Mouse (Mus musculus): ENCODE data around the gene Hand1. TPM values are rescaled to one million over a fixed set of nuclear protein-coding genes. Genes with fewer than 3 reads are reported as not detected.

The Hand1 gene
- polyA plus RNA-seq, 1 experiment from 2014 or later: not detected

DNA sequence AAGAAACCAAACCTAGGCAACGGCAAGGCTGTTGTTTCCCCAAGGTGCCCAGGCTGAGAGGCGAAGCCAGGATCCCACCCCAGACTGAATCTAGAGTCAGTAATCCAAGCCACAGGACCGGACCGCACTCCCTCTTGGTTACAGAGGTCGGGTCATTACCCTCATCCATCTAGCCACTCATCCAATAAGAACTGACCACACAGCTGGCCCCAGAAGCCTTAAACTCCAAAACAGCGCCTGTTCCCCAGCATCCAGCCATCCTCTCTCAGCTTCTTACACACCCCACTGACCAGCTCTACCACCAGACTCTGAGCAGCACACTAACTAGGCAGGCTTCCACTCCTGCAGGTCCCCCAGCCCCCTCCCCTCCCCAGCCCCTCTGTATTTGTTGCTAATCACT, 37.5 kb downstream of the Hand1 start:
- 48% methylated on average over 6 of the region's 6 CpGs for WGBS
- H3K27me3 ChIP-seq: 0 out of 2 replicates have a peak, but pooled peaks cover 2% of the 10 kb centered on the region

DNA sequence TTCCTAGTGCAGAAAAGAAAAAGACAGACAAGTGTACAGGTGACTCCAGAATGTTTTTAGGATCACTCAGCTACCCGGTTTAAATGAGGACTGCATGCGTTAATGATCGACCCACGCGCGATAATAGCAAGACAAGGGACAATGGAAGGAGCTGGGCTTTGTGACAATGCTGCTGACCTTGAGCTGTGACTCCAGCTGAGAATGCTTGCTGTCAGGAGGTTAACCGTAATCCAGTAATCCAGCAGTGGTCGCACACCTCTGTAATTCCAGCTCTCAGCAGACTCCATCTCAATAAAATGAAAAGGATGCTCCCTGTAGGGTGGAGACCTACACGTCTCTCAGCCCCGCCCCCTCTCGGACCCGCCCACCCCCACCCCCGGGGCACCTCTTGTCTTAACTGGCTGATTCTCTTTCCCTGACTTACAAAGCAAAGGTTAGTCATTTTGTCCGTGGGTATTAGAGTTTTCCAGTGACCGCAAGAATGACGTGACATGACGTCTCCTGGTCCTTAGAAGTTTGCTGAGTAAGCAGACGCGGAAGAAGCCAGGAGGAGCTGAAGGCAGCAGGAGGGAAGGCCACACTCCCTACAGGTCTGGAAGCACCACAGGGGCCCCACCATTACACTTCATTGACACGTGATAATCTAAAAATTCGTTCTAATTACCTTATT, 41.6 kb downstream of the Hand1 start:
- Histone ChIP-seq H3K4me3 (no peak overlapping the region), H3K27ac (no peak overlapping the region), H3K27me3 (0 out of 2 replicates have a peak, but pooled peaks cover 4% of the 10 kb centered on the region), H3K9ac (no peak overlapping the region), H3K9me3 (no peaks in the 10 kb centered on the region), H3K4me2 (no peak overlapping the region), H3K36me3 (no peaks in the 10 kb centered on the region), H3K4me1 (replicated peaks) (peaks cover 17% of the 10 kb centered on the region)
- WGBS: 21% methylated on average over 21 of the region's 21 CpGs
- no peak for ATAC-seq (ENCODE audit: low FRiP score)

More for the DNA sequence above, 37.5 kb downstream of the Hand1 start:
- H3K9me3 ChIP-seq: no peaks in the 10 kb centered on the region
- no peak overlapping the region for H3K4me2 ChIP-seq
- no peak overlapping the region for H3K9ac ChIP-seq
- no peaks in the 10 kb centered on the region for H3K36me3 ChIP-seq
- no peak for ATAC-seq (ENCODE audit: low FRiP score)
- H3K4me3 ChIP-seq: no peak overlapping the region
- peaks cover 3% of the 10 kb centered on the region for H3K4me1 ChIP-seq (replicated peaks)
- no peak overlapping the region for H3K27ac ChIP-seq

DNA sequence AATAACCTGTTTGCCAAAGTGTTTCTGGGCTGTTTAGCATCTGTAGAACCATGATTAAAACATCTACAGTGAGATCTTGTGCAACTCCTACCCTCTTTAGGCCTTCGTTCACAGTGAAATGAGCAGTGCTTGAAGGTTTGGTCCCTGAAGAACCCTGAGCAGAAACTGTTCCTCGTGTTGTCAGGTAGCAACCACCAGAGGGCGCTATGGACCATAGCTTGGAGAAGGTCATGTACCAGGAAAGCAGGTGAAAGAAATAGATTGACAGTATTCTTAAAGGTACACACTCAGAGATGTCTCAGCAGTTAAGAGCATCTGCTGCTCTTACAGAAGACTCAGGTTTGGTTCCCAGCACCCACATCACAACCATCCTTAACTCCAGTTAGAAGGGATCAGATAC, 44.7 kb downstream of the Hand1 start:
- H3K9ac ChIP-seq: no peak overlapping the region
- H3K27ac ChIP-seq: no peak overlapping the region
- WGBS: 39% methylated on average over 3 of the region's 3 CpGs
- H3K9me3 ChIP-seq: no peaks in the 10 kb centered on the region
- 0 out of 2 replicates have a peak, but pooled peaks cover 6% of the 10 kb centered on the region for H3K36me3 ChIP-seq
- no peak overlapping the region for H3K4me2 ChIP-seq
- no peak for ATAC-seq (ENCODE audit: low FRiP score)
- peaks cover 19% of the 10 kb centered on the region for H3K4me1 ChIP-seq (replicated peaks)
- no peak overlapping the region for H3K4me3 ChIP-seq
- 0 out of 2 replicates have a peak, but pooled peaks cover 5% of the 10 kb centered on the region for H3K27me3 ChIP-seq

DNA sequence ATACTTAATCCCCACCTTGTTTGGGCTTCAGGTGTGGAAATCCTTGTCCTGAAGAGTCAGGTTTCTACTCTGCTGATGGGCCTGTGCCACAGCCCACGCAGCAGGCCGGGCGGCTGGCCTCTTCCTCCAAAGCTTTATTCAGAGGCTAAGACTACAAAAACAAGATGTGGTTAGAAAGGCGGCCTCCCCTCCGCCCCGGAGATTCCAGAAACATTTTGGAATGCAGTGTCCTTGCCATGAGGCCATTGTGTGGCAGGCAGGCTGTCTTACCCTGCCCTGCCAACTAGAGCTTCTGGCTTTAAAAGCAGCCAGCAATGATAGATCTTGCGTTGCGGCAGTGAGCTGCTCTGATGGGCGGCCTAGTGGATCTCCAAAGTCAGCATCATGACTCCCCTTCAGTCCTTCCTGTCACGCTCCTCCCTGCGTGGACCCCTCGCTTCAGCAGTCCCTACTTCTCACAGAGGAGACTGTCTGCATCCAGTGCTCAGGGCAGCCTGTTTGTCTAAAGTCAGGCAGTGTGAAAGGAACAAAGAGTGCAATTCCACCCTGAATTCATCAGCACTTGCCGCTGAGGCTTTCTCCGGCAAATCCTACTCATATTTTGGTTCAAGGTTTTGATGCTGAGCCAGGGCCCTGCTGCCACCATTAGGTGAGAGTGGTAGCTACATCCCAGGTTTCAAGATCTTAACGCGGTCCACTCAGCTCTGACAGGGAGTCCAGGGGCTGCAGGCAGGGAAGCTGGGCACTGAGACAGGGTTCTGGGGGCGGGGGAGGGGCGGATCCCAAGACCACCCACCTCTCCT, 45.8 kb downstream of the Hand1 start:
- Histone ChIP-seq H3K9ac (peak overlapping the region; percentile 55), H3K4me3 (no peak overlapping the region), H3K4me2 (no peak overlapping the region), H3K4me1 (replicated peaks) (peaks cover 19% of the 10 kb centered on the region), H3K27me3 (0 out of 2 replicates have a peak, but pooled peaks cover 5% of the 10 kb centered on the region), H3K9me3 (no peaks in the 10 kb centered on the region), H3K27ac (peak overlapping the region; percentile 76), H3K36me3 (0 out of 2 replicates have a peak, but pooled peaks cover 6% of the 10 kb centered on the region)
- WGBS: 22% methylated on average over 18 of the region's 18 CpGs
- ATAC-seq (ENCODE audit: low FRiP score): peak; percentile 70

DNA sequence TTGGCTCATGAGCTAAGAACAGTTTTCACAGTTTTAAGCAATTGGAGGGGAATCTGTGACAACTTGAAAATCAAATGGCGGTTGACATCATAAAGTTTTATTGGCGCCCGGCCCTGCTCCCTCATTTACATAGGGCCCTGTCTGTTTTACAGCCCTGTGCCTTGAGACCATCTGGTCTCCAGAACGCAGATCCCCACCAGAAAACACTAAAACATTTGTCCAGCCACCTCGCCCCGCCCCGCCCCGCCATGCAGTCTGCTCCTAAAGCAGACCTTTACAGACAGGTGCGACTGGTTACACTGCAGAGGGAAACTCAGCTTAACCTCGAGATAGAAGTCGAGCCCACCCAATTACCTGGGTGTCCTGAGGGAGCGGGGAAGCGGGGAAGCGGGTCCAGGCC, 52.8 kb downstream of the Hand1 start:
- Histone ChIP-seq H3K27ac (no peak overlapping the region), H3K4me1 (replicated peaks) (peaks cover 29% of the 10 kb centered on the region), H3K36me3 (peaks cover 5% of the 10 kb centered on the region; the same call in 1 of the 2 replicates), H3K4me2 (no peak overlapping the region), H3K4me3 (no peak overlapping the region), H3K27me3 (no peaks in the 10 kb centered on the region), H3K9ac (no peak overlapping the region), H3K9me3 (no peaks in the 10 kb centered on the region)
- 88% methylated on average over 14 of the region's 14 CpGs for WGBS
- no peak for ATAC-seq (ENCODE audit: low FRiP score)

Other genes with a start within 250 kb of the Hand1 start
- gene Galnt10, start 187.4 kb downstream of the Hand1 start, polyA plus RNA-seq (2015; fragmentation: Nextera tagmentation; extraction: Ambion mirVana): 12.1 and 12.2 TPM in 2 replicates
- 7.2 and 8.4 TPM in 2 replicates for gene Sap30l, start 31.2 kb downstream of the Hand1 start, polyA plus RNA-seq (2015; fragmentation: Nextera tagmentation; extraction: Ambion mirVana)
- 16.4 and 17.4 TPM in 2 replicates for gene Larp1, start 176.2 kb upstream of the Hand1 start, polyA plus RNA-seq (2015; fragmentation: Nextera tagmentation; extraction: Ambion mirVana)

All from hindbrain, embryonic 13.5 days (tissue).